Mouse (Mus musculus) lung, postnatal 14 days (tissue): ENCODE measurements at regions not wholly inside any gene's neighbourhood (a gene's known extent, or its start where the extent isn't known, plus 50 kb on each side); places are given as distances from the start of the nearest gene placed in this dataset.

Source experiments
- DNase-seq: peaks from one replicate; pipeline ENCODE4 v3.0.0; 2021

DNA sequence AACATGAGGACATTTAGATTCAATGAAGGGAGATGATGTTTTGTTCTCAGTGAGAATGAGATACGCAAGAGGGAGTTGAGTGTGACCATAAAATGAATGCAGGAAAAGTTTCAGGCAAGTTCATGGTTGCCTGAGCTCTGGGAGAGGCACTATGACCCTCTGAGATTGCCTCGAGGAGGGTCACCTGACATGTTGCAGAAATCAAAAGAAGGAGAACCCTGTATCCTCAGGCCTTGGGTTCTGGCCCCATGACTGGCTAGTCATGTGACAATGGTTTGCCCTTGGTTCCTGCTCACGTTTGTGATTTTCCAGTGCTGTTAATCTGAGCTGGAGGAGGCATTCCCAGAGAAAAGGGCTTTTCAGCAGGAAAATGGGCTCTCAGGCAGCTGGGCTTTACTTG is 98.9 kb downstream of the Mab21l3 start:
- no peak for DNase-seq

DNA sequence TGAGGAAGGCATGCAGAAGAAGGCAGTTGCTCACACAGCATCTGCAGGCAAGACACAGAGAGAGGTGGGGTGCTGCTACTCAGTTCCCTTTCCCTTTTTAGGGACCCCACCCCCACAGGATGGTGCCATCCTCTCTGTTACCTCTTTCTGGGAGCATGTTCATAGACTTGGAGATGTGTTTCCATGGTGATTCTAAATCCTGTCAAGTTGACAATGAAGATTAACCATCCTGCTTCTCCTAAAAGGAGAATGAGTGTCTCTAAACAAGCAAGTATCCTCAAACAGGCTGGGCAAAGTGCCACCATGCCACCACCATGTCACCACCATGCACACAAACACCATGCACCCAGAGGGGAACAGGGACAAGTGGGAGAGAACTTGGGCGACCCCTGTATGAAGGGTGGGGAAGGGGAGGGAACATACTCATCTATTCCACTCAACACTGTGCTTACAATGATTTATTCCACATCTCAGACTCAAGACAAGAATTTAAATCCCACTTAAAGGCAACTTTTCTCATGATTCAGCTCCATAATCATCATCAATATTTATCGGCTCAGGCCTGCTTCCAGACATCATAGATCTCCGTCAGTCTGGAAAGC is 99.6 kb downstream of the Mab21l3 start:
- no peak for DNase-seq

DNA sequence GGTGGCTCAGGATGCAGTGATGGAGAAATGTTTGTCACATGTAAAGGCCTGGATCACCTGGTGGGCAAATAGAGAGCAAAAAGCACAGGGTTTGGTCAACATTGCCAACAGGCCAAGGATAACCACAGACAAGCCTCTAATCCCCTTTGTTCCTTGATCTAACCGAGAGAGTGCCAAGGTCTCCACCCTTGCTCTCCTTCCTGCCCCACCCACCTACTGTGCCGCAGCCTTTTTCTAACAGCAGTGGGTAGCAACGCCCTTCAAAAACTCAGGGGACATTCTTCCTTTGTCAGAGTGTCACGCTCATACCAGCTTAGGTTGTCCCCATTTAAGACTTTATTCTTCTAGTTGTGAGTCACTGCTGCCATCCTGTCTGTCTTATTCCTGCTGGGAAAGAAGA is 100.6 kb downstream of the Mab21l3 start:
- peak; percentile 5 for DNase-seq

DNA sequence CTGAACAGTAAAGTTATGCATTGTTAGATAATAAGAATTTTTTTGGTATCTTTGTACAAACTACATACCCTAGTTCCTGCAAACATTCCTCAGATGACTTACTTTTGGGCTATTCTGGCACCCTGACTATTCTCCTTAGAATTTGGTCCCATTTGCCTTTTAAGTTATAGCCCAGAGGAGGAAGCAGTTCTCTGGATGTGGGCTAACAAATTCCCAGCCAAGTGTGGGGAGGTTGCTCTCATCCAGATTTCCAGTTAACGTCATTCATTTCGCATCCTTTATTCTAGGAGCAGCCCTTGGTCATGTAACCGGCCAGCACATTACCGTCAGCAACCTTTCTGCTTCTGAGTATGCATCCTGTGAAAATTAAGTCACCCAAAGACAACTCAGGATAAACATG is 107.9 kb downstream of the Mab21l3 start:
- DNase-seq: no peak

DNA sequence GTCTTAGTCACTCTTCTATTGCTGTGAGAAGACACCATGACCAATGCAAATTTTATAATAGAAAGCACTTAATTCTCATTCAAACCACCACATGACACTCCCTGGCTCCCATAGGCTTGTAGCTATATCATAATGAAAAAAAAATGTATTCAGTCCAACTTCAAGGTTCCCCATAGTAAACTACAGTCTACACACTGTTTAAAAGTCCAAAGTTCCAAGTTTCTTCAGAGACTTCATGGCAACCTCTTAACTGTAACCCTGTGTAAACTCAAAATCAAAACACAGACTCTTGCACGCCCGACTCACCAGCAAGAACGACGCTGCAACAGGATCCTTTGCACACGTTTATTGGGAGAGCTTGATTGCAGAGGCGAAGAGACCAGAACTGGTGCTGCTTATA is 111.6 kb downstream of the Mab21l3 start:
- no peak for DNase-seq

- no peak for DNase-seq
These were observed 119.7 kb downstream of the Mab21l3 start for GRCm38 (mm10) chr3:101729044-101729443.

DNA sequence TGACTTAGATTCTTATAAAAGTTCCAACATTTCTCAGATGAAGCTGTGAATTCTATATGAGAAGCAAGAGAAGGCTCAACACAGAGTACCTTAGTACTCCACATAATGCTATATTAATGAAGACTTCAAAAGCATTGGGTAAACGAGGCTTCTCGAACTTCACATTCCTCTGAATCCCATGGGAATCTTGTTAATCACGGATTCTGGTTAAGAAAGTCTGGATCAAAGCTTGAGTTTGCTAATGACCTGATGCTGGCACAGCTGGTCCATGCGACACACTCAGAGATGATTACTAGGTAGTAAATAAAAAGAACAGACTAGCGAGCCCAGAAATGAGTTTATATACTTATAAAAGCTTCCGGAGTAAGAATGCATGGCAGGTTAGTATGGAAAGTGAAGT is 118.4 kb upstream of the Atp1a1 start:
- no peak for DNase-seq

- no peak for DNase-seq
These were observed 117.5 kb upstream of the Atp1a1 start for GRCm38 (mm10) chr3:101722001-101722400.

DNA sequence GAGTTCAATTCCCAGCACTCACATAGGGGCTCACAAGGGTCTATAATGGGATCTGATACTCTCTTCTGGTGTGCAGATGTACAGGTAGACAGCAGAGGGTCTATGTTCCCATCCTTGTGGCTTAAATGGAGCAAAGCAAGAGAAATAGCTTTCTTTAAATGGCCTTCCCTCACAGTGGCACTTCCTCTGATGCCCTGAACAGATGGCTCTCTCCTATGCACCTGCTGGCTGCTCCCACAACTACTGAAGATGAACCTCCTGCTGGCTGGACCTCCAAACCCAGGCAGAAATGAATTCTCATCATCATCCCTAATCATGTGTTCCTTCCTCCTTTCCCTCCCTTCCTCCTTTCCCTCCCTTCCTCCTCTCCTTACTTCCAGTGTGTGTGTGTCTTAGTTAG is 110.9 kb upstream of the Atp1a1 start:
- DNase-seq: no peak

GRCm38 (mm10) chr3:101714810-101715209 is 110.3 kb upstream of the Atp1a1 start:
- no peak for DNase-seq

DNA sequence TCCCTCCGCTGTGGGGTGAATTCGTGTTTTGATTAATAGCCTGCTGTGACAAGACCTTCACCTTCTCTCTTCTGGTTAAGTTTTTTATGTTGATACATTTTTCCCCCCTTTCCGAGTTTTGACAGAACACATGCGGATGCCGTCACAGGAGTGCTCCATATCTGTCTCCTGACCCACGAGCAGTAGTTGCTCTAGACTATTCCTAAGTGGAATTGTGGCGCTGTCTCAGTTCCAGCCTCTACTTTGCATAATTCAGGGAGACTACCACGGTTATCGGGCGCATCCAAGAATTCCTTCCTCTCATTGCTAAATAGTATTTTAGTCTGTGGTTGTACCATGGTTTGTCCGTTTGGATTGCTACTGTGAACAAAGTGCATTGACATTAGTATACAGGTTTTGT is 109.2 kb upstream of the Atp1a1 start:
- no peak for DNase-seq

DNA sequence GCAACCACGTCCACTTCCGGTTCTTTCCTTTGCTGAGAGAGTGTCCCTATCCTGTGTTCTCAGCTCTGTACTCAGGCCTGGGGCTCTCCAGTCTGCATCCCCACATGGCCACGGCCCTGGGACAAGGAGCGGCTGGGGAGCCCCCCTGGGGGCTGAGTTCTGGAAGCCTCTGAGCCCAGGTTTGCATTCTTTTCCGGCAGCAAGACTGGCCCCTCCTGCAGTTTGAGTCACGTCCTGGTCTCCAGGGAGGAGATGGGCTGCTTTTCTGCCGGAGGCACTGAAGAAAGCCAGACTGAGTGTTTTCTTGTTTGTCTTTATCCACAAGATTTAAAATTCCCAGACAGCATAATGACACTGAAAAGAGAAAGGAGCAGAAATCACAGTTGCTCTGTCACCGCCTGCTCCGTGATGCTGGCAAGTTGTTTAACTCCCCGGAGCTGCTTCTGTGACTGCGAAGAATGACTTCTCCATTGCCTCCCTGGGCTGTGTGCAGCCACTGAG is 108.7 kb upstream of the Atp1a1 start:
- no peak for DNase-seq

GRCm38 (mm10) chr3:101712666-101713065 is 108.2 kb upstream of the Atp1a1 start:
- DNase-seq: no peak

DNA sequence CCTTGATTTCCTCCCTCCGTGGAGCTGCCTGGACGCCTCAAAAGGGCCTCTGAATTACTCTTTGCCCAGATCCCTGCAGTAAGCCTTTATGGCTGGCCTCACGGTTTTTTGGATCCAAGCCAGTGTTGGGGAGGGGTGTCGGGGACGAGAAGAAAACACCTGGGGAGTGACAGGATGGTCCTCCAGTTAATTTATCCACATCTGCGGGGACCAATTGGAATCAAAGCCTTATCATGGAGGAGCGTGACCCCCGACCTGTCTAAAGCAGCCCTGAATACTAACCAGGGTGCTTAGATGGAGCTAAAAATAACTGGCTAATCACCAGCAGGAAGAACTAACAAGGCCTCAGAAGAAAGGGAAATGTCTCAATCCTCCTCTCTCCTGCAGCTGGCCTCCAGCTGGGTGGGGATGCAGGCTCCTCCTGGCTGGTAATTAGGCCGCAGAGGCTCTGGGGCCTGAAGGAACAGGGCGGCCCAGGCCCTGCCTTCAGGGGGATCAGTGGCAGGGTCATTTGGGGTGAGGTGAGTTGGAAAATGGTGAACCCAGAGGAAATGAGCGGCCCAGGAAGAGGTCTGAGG is 107.2 kb upstream of the Atp1a1 start:
- DNase-seq: peak; percentile 20

- DNase-seq: no peak
These were observed 105.0 kb upstream of the Atp1a1 start for GRCm38 (mm10) chr3:101709379-101709970.

- DNase-seq: no peak
These were observed 104.3 kb upstream of the Atp1a1 start for GRCm38 (mm10) chr3:101708821-101709220.

DNA sequence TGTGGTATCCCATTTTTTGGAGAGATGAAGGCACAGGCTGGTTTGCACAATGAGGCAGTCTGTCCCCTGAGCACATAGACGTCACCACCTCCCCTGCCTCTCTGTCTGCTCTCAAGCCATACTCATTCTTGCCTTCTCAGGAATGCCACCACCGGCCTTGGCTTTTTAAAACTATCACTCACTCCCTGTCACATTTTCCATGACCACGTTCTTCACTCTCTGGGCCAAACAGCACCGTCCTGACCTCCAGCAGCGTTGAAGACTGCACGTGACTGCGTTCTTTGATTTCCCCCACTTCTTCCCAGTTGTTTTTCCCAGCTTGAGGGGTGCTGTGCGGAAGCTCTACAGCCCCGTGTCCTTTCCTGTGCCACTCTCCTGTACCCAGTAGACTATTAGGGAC is 100.4 kb upstream of the Atp1a1 start:
- no peak for DNase-seq

DNA sequence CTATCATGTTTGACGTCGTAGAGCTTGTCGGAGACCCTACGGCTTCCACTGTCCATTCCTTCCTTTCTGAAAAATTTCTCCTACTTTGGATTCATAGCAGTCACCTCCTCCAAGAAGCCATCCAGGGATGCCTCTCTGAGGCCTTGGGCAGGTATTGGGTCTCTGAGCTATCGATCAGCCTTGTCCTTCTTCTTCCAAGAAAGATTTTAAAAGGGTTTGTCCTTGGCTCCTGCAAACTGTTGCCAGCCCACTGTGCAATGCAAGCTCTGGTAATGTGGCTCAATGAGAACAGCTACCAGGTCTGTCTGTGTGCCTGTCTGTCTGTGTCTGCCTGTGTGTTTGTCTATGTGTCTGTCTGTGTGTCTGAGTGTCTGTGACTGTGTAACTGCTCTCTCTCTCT is 99.8 kb upstream of the Atp1a1 start:
- no peak for DNase-seq

- no peak for DNase-seq
These were observed 97.3 kb upstream of the Atp1a1 start for GRCm38 (mm10) chr3:101701763-101702173.

- DNase-seq: peak; percentile 65
These were observed 96.6 kb upstream of the Atp1a1 start for GRCm38 (mm10) chr3:101700974-101701610.

GRCm38 (mm10) chr3:101699929-101700681 is 95.6 kb upstream of the Atp1a1 start:
- no peak for DNase-seq

DNA sequence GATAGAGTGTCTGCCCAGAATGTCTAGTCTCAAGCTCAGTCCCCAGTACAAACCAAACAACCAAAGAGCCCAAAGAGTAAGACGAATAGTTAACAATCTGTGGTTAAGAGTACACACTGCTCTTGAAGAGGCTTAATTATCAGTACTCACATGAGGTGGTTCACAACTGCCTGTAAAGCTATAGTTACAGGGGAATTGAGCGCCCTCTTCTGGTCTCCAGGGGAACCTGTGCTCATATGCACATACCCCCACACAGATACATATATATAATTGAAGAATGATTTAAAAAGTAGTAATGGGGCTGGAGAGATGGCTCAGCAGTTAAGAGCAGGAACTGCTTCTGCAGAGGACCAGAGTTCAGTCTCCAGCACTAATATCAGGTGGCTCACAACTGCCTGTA is 92.3 kb upstream of the Atp1a1 start:
- no peak for DNase-seq

DNA sequence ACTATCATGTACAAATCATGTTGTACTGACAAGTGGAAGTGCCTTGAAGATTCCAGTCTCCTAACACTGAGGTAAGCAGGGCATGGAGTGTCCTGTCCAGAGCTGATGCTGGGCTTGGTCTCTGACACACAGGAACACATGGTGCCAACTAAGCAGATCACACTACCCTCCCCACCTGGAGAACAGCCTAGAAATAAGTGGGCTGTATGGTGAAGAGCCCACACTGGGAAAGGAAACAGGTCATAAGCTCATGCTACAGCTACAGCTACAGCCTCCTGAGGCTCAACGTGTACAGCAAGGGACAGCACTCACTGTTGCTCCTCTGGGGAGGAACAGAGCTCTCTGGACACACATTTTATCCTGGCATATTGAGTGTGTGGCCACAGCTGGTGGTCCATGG is 89.8 kb upstream of the Atp1a1 start:
- no peak for DNase-seq
